Mouse (Mus musculus): Measurements from ENCODE around the gene Ptpro. TPM values are rescaled to one million over a fixed set of nuclear protein-coding genes. Genes with fewer than 3 reads are reported as not detected.

The Ptpro gene
- total RNA-seq, 2 experiments from 2014 or later = 49.4 to 58.5 TPM

DNA sequence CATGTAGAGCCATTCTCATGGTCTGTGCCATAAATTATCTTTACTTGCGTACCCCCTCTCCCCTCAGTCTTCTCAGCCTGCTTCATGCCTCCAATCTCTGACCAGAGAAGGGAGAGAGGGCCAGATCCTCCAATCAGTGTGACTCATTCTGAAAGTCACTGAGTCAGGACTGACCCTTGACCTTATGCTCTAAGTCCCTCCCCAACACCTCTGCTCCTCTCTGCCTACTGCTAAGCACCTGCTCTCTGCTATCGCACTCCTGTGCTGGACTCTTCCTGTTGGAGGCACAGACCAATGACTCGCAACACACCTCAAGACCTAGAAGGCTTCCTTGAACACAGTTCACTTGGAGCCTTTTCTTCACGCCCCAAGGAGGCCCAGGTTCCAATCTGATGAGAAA is 240.5 kb downstream of the Ptpro start:
- DNase-seq (ENCODE audit: extremely low spot score in 1 of 2, low spot score in 1 of 2) = no peak

DNA sequence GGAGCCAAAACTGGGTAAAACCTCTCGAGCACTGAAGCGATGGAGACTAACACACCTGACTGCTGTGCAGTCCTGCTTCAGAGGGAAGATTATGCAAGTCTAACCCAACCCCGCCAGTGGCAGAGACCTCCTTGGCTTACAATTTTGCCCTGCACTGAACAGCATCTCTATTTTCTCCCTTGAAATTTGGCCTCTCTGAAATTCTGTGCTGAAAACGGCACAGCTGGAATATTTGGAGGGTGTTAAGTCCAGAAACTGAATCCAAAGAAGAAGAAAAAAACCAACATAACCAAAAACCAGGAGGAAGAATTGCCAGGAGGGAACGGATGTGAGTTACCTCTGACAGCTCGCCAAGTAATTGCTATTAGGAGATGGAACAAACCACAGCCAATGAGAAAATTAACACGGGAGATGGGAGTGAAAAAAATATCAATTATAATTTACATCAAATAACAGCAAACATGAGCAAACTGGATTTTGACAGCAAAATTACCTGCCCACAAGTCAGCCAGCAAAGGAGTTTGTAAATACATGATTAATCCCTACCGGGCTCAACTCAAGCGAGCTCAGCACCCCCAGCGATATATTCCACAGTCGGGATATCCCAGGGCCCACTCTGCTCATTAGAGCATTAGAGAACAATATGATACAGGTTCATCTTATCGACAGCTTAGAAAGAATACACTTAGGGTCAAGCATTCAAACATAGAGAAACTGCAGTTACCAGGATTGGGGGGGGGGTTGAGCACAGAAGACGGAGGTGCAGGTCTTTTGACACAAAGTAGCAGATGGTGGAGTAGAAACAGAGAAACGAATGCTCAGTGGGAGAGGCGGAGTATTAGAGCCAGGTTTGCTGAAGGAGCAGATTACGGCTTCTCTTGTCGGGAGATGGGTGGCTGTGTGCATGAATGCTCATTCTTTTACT is 241.4 kb downstream of the Ptpro start:
- no peak for DNase-seq (ENCODE audit: extremely low spot score in 1 of 2, low spot score in 1 of 2)

DNA sequence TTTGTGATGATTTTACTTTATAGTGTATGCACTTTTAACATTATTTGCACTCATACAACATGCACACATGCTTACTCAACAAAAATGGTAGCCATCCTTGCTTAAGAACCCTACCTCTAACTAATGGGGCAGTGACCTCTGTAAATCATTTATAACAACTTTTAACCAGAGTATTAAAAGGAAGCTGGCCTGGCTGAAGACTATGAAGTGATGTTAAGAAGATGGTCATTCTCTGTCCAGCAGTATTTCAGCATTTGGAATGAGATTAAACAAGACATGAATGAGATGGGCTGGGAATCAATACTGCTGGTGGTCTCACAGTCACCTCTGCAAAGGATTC is 242.0 kb downstream of the Ptpro start:
- DNase-seq (ENCODE audit: extremely low spot score in 1 of 2, low spot score in 1 of 2) = no peak

DNA sequence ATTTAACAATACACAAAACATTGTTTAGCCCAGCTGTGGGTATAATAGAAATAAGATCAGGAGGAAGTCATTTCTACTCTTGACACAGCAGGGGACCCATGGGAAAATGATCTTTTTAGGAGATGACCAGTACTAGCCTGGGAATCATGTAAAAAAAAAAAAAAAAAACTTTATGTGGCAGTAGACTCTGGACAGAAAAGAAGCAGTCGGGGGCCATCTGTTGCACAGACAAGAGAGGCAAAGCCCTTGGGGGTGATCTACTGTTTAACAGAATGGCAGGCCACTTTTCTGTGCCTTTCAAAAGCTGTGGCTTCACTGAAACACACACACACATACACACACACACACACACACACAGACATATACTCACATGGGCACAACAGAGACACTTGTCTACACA is 242.7 kb downstream of the Ptpro start:
- DNase-seq (ENCODE audit: extremely low spot score in 1 of 2, low spot score in 1 of 2) = no peak

DNA sequence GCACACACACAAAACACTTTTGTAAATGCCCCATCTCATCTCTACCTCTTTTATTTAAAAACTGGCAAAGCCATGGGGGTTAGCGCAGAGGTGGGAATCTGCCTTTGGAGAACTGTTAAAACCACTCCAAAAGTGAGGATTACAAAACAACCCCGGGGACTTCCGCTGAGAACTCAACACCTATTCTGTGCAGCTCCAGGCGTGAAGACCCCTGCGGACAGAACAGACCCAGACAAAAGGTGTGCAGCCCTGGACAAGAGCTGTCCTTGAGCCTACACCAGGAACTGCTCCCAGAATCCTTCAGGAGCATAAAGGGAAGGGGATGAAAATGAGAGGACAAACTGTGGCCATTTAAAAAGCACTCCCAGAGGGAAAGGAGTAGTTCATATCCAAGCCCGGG is 243.1 kb downstream of the Ptpro start:
- DNase-seq (ENCODE audit: extremely low spot score in 1 of 2, low spot score in 1 of 2) = no peak

DNA sequence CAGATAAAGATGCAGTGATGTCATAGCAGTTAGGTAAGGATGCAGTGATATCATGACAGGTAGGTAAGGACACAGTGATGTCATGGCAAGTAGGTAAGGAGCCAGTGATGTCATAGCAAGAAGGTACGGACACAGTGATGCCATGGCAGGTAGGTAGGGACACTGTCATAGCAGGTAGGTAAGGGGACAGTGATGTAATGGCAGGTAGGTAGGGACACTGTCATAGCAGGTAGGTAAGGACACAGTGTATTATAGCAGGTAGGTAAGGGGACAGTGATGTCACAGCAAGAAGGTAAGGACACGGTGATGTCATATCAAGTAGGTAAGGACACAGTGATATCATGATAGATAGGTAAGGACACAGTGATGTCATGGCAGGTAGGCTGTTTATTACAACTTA is 244.4 kb downstream of the Ptpro start:
- no peak for DNase-seq (ENCODE audit: extremely low spot score in 1 of 2, low spot score in 1 of 2)

DNA sequence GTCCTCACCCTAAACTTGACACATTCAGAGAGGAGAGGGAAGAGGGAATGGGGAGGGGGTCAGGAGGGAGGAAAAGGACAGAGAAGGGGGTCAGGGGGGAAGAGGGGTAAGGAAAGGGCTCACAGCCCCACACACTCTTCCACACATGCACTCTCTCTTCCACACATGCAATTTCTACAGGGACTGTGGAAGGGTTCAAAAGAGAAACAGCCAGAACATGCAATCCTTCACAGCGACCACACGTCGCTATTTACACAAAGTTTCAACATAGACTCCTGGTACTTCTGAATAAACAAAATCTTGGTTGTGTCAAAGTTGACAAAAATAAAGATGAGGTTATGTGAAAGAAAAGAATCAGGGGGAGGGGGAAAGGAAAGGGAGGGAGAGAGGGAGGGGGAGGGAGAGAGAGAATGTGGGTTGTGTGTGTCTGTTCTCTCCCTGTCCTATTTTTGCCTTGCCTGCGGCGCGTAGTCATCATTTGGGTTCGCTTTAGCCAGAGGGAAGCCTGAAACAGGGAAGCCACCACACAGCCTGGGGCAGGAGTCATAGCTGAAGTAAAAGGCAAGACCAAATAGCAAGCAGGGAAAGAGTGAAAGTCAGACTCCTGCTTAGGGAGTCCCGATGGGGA is 245.2 kb downstream of the Ptpro start:
- no peak for DNase-seq (ENCODE audit: extremely low spot score in 1 of 2, low spot score in 1 of 2)

DNA sequence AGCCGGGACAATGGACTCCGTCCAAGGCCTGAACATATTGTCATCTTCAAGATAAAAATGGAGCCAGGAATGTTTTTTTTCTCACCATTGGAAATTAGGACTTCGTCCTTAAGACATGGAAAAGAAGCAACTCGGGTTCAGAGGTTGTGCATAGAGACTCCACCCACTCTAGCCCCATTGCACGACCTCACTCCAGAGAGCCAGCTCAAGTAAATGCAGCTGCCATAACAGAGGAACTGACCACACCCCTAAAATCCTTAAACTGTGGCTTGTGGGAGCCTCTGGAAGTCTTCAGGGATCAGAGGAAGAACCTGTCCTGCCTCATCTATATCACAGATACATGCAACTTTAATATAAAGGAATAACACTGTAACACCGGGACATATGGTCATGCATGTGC is 246.7 kb downstream of the Ptpro start:
- DNase-seq (ENCODE audit: extremely low spot score in 1 of 2, low spot score in 1 of 2) = no peak

DNA sequence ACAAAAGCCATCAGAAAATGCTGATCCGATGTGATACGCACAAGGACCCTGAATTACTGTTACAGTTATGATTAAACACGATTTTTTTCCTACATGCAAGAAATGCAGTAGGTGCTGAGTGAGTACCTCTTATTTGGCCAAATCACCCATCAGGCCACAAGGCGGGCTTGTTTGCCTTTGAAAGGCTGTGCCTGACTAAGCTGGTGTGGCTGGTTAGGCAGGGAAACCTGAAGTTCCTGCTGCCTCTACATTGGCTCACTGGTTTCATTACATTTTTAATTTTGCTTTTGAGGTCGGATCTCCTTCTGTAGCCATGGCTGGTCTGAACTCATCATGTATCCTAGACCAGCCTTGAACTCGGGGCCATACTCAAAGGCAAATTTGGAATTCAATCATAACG is 250.9 kb downstream of the Ptpro start:
- no peak for DNase-seq (ENCODE audit: extremely low spot score in 1 of 2, low spot score in 1 of 2)

DNA sequence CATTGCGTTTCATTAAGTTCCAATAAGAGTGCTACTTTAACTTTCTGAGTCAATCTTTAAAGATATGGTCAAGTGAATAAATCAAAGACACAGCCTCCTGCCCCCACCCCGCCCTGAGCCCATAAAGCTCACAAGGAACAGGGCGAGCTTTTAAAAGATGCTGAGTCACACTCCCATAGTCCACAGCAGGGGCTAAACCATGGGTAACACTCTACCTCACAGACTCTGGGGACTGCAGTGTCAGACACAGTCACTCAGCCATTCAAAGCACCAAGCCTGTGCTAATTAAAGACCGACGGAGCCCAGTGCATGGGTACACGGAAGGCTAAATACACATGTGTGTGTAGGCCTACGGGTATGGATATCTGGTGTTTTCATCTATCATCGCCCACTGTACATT is 251.3 kb downstream of the Ptpro start:
- DNase-seq (ENCODE audit: extremely low spot score in 1 of 2, low spot score in 1 of 2) = no peak

DNA sequence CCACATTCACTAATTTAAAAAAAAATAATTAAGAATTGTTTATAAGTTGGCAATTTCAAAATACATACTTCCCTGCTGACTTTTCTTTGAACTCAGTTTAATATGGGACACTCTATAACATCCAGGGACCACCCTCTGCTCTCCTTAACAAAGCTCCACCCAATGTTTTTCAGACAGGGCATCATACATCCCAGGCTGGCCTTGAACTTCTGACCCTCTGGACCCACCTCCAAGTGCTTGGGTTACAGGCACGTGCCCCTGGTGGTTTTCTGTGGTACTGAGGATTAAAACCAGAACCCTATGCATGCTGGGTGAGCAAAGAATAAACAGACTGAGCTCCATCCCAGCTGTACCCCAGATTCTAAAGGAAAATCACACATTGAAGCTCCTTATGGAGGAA is 251.9 kb downstream of the Ptpro start:
- no peak for DNase-seq (ENCODE audit: extremely low spot score in 1 of 2, low spot score in 1 of 2)

DNA sequence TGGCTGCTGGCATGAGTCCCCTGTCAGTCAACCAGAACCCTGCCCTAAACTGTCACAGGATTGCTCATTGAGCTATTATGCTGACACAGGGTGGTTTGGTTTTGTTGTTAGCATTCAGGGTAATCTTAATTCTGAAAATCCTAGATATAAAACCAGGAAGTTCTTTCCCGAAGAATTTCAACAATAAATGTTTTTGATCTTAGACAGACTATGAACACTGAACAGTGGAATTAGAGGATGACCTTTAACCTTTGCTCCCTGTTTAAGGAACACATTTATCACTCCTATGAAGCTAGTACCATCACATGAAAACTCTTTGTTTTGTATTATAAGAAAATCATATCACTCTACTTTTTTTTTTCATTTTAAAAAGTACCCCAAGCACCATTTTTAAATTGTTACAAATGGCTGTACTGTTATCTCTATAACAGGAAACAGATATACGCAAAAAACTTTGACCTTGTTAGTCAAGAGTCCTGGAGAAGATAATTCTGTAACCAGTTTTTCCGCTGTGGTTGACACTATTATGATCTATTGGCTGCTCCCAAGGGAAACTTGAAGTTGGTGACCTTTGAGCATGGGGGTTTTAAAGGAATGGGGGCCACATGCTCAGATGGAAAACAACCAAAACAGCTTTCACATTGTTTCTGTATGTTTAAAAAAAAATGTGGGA is 253.6 kb downstream of the Ptpro start:
- DNase-seq (ENCODE audit: extremely low spot score in 1 of 2, low spot score in 1 of 2) = no peak

DNA sequence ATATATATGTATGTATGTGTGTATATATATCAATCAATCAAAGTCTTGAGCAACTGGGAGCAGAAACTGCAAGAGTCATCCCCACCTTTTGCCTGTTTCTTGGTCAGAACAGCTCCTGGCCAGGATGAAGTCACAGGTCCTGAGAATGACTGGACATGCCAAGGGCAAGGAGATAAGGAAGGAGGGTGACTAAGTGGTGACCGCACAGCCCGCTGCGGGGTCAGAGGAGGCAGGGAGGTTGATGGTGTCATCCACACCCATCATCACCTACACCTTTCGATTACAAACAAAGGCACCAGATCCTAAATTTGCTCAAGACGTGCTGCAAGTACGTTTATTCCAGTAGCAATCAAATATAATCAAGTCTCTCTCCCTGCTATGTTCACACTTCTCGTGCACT is 254.4 kb downstream of the Ptpro start:
- no peak for DNase-seq (ENCODE audit: extremely low spot score in 1 of 2, low spot score in 1 of 2)

DNA sequence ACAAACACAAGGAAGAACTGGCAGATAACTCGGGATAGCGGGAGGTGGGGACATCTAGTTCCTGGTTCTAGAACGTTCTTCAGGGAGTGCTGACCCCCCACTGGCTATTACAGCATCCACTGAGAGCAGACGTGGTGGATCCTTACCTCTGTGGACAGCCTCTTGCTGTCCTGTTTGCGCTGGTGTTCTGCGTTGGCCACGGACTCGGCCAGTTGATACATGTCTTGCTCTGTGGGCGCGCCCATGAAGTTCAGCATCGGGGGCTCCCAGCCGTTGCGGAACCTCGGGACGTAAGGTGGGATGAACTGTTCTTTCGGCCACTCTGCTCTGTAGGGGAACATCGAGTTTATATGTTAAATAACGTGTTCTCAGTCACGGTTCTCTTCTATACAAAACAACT is 256.8 kb downstream of the Ptpro start:
- DNase-seq (ENCODE audit: extremely low spot score in 1 of 2, low spot score in 1 of 2) = no peak

DNA sequence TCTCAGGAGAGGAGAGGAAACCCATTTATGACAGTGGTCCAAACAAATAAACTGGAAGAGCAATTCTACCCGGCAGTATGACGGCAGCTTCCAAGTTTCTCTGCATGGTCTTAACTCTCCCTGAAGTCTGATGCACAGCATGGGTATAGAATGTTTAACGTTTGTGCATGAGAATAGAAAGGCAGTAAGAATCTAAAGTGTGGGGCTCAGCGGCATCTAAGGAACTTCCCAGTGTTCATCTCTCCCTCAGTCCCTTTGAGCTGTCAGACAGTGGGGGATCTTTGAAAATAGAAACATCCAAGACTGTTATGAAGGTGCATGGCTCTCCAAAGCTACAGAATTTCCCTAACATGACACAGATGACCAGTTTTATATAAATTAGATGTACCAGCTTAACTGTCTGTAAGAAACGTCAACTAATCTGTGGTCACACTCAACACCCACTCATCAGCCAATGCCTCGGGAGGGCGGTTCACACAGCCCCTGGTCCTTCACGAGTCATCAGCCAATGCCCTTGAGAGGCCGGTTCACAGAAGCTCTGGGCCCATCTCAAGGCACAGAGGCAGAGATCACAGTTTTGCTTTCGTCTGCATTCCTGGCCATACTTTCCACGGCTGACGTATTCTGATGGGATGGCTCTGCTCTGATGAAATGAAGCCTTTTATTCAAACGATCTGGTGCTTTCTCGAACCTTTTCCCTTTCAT is 257.4 kb downstream of the Ptpro start:
- no peak for DNase-seq (ENCODE audit: extremely low spot score in 1 of 2, low spot score in 1 of 2)

DNA sequence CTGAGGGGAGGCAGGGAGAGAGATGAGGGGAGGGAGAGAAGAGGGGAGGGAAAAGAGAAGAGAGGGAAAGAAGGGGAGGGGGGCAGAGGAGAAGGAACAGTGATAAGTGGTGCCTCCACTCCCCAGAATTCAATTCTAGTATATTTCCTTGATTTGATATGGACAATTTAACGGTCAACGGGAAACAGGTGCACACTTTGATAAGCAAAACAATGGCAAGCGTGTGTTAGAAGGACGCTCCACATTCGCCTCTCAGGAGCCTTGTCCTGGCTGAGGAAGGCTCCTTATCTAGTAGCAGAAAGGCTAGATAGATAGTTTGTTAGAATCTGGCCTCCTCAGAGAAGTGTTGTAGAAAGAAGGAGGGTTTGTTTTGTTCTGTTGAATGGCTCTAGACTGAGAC is 260.6 kb downstream of the Ptpro start:
- DNase-seq (ENCODE audit: extremely low spot score in 1 of 2, low spot score in 1 of 2) = no peak

Other genes with a start within 250 kb of the Ptpro start
- gene Rerg, start 81.8 kb upstream of the Ptpro start, total RNA-seq (2021) = 10 to 100 TPM; 38.4 to 39.2 TPM

All from layer of hippocampus, postnatal 25 days (tissue).